31 mouse cellular contexts compared by ENCODE assay signal in the genomic region with DNA sequence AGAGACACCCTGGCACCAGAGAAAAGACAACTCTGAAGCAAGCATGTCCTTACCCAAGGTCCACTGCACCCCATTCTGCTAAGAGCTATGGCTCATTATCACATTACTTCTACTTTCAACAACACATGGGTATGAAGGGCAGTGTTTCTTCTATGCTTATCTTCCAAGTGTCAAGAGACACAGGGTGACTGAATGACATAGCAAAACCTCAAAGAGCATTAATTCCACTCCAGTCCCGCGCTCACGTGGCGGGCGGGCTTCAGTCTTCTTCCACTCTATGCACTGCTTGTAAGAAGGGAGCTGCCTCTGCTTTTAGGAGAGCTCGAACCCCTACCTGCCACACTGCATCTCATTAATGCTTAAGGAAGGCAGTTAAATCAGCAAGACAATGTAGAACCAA. TPM values are rescaled to one million over a fixed set of nuclear protein-coding genes. Genes with fewer than 3 reads are reported as not detected.
DNase-seq lines count a peak whose midpoint lies in the region; ATAC-seq and TF ChIP-seq lines count a peak whose summit lies in the region.
"Had no signal": no experiment of that assay in that cellular context is flagged by ENCODE, and none has a peak within 500 bp of the region (broad histone marks: within the 10 kb centered on the region; RNA-seq: fewer than 3 reads in every experiment).

No protein-coding gene starts in this region.

- H3K9ac ChIP-seq in heart, embryonic 11.5 days (ENCODE audit: low read depth, low read length): no peak overlapping the region
- no peak overlapping the region for H3K9ac ChIP-seq in MEL (ENCODE audit: control insufficient read depth, low read depth, low read length, poor library complexity, severe bottlenecking)
- H3K9ac ChIP-seq in liver, embryonic 15.5 days: no peak overlapping the region
- H3K9ac ChIP-seq: embryonic facial prominence, embryonic 15.5 days; hindbrain, embryonic 13.5 days; limb, embryonic 12.5 days; midbrain, embryonic 15.5 days had no signal

- TF ChIP-seq POLR2A in MEL (IDR thresholded peaks at IDR 0.05; ENCODE audit: control insufficient read depth in 1 of 2, insufficient read depth in 1 of 2, low read depth in 1 of 2, low read length in 2 of 2, poor library complexity in 1 of 2): no peak

- peaks cover 4% of the 10 kb centered on the region for H3K4me1 ChIP-seq in heart, embryonic 11.5 days (ENCODE audit: control insufficient read depth, insufficient read depth, low read length)
- H3K4me1 ChIP-seq in MEL (ENCODE audit: control insufficient read depth in 1 of 2, insufficient read depth in 2 of 2, low read length in 2 of 2): peaks cover 0 to 10% of the 10 kb centered on the region in 2 experiments; a peak in 3 of 4 replicates
- H3K4me1 ChIP-seq in liver, embryonic 15.5 days (replicated peaks): peaks cover 47% of the 10 kb centered on the region

- TF ChIP-seq RAD21 in MEL (IDR thresholded peaks at IDR 0.05; ENCODE audit: low read depth, low read length): no peak

- ATAC-seq in heart, embryonic 11.5 days (replicated peaks; ENCODE audit: insufficient number of reproducible peaks, low FRiP score, low TSS enrichment): peak; percentile 77
- peak; percentile 91 for ATAC-seq in erythroid progenitor cell, adult 5-6 weeks (replicated peaks; ENCODE audit: low FRiP score, poor library complexity, severe bottlenecking)
- peak; percentile 84 for ATAC-seq in liver, embryonic 15.5 days (ENCODE audit: insufficient read depth)
- ATAC-seq: CD4-positive, CD25-positive, alpha-beta regulatory T cell, adult 4 months; forebrain, embryonic 16.5 days; midbrain, embryonic 15.5 days had no signal

- no peak for TF ChIP-seq CTCF in MEL (IDR thresholded peaks at IDR 0.05 in 2 of 3, conservative IDR thresholded peaks at IDR 0.05 in 1 of 3; ENCODE audit: control insufficient read depth in 1 of 3, insufficient read depth in 1 of 3, low read depth in 2 of 3, low read length in 3 of 3, poor library complexity in 1 of 3, severe bottlenecking in 1 of 3)

- DNase-seq in heart, adult 8-10 months (ENCODE audit: low spot score): no peak
- DNase-seq in MEL (ENCODE audit: low read depth, low spot score): peak; percentile 34
- no peak for DNase-seq in urinary bladder, postnatal 4 days (ENCODE audit: low spot score in 2 of 2)
- DNase-seq in right cerebral cortex, adult 2 months (ENCODE audit: low spot score in 2 of 2): no peak
- no peak for DNase-seq in gastrocnemius, postnatal 4 days (ENCODE audit: low spot score in 2 of 2)
- DNase-seq: adrenal gland, adult 8-10 months; cerebellum, adult 8-10 months; cerebellum, postnatal 36 days; gastrocnemius, postnatal 10 days; heart, adult 2 months; heart, postnatal 14 days; kidney, adult 11 months; kidney, postnatal 14 days; layer of hippocampus, postnatal 36 days; lung, adult 2 months; lung, postnatal 14 days; right cerebral cortex, postnatal 4 days; thymus, adult 18-20 months; thymus, postnatal 36 days had no signal

- TF ChIP-seq EP300 in MEL (IDR thresholded peaks at IDR 0.05; ENCODE audit: low read depth in 1 of 2, low read length in 2 of 2): no peak

- 60% methylated on average over 6 of the region's 6 CpGs for WGBS in heart, embryonic 11.5 days (ENCODE audit: insufficient replicate concordance)
- WGBS in liver, embryonic 15.5 days (ENCODE audit: insufficient replicate concordance): 30% methylated on average over 6 of the region's 6 CpGs

- H3K36me3 ChIP-seq in heart, embryonic 11.5 days (ENCODE audit: control insufficient read depth, insufficient read depth, low read length): peaks cover 7% of the 10 kb centered on the region; the same call in 1 of the 2 replicates
- H3K36me3 ChIP-seq in MEL (ENCODE audit: control insufficient read depth in 1 of 2, insufficient read depth in 2 of 2, low read length in 2 of 2): peaks cover 14 to 17% of the 10 kb centered on the region in 2 experiments
- H3K36me3 ChIP-seq in liver, embryonic 15.5 days (replicated peaks): peaks cover 60% of the 10 kb centered on the region

- no peak overlapping the region; the same call in 1 of the 2 replicates for H3K4me2 ChIP-seq in heart, embryonic 11.5 days
- H3K4me2 ChIP-seq in liver, embryonic 15.5 days: peak overlapping the region; percentile 38
- H3K4me2 ChIP-seq: embryonic facial prominence, embryonic 15.5 days; hindbrain, embryonic 13.5 days; limb, embryonic 12.5 days; midbrain, embryonic 15.5 days had no signal

- peaks cover 34% of the 10 kb centered on the region for H3K79me2 ChIP-seq in MEL (ENCODE audit: control insufficient read depth, insufficient read depth, low read length, poor library complexity)

- no peak overlapping the region for H3K4me3 ChIP-seq in heart, embryonic 11.5 days (ENCODE audit: low read depth, low read length)
- H3K4me3 ChIP-seq in MEL (ENCODE audit: control insufficient read depth in 1 of 2, insufficient read depth in 1 of 2, low read depth in 2 of 2, low read length in 2 of 2): no peak overlapping the region
- no peak overlapping the region for H3K4me3 ChIP-seq in liver, embryonic 15.5 days (replicated peaks)
- H3K4me3 ChIP-seq: embryonic facial prominence, embryonic 15.5 days; forebrain, embryonic 10.5 days; heart, adult 2 months; hindbrain, embryonic 13.5 days; layer of hippocampus, adult 2 months; limb, embryonic 12.5 days; midbrain, embryonic 15.5 days; myocyte had no signal

- H3K27ac ChIP-seq in heart, embryonic 11.5 days (ENCODE audit: low read depth, low read length): peak overlapping the region; percentile 50; the same call in 1 of the 2 replicates
- H3K27ac ChIP-seq in MEL (ENCODE audit: control insufficient read depth, low read depth, low read length): no peak overlapping the region
- H3K27ac ChIP-seq in liver, embryonic 15.5 days (replicated peaks): peak overlapping the region; percentile 46
- H3K27ac ChIP-seq: embryonic facial prominence, embryonic 15.5 days; forebrain, embryonic 10.5 days; heart, adult 2 months; hindbrain, embryonic 13.5 days; layer of hippocampus, adult 2 months; limb, embryonic 12.5 days; midbrain, embryonic 15.5 days had no signal

- H3K27me3 ChIP-seq in heart, embryonic 11.5 days (ENCODE audit: control insufficient read depth, insufficient read depth, low read length): no peaks in the 10 kb centered on the region
- no peaks in the 10 kb centered on the region for H3K27me3 ChIP-seq in MEL (ENCODE audit: control insufficient read depth in 1 of 2, insufficient read depth in 2 of 2, low read length in 2 of 2)
- no peaks in the 10 kb centered on the region for H3K27me3 ChIP-seq in liver, embryonic 15.5 days
- H3K27me3 ChIP-seq: embryonic facial prominence, embryonic 15.5 days; hindbrain, embryonic 13.5 days; limb, embryonic 12.5 days; midbrain, embryonic 15.5 days had no signal

- H3K9me3 ChIP-seq in heart, embryonic 11.5 days (replicated peaks; ENCODE audit: control insufficient read depth, low read length): no peaks in the 10 kb centered on the region
- H3K9me3 ChIP-seq in MEL (replicated peaks; ENCODE audit: insufficient read depth, low read length): no peaks in the 10 kb centered on the region
- H3K9me3 ChIP-seq in liver, embryonic 15.5 days (replicated peaks): no peaks in the 10 kb centered on the region
- H3K9me3 ChIP-seq: embryonic facial prominence, embryonic 15.5 days; forebrain, embryonic 10.5 days; hindbrain, embryonic 13.5 days; limb, embryonic 12.5 days; midbrain, embryonic 15.5 days had no signal

RNA-seq across cellular contexts. Expression of gene Gmfb, which starts 6.4 kb away (rescaled TPM):
- polyA plus RNA-seq in heart, embryonic 11.5 days (2014; fragmentation: Nextera tagmentation; extraction: Ambion mirVana): 59.1 and 67.4 TPM in 2 replicates
- 10 to 100 TPM; 28.7 to 36.4 (median 33.3) TPM for total RNA-seq in heart, adult 8-10 months (2022)
- total RNA-seq in MEL (2012; rRNA removed): 53.0 and 59.6 TPM in 2 replicates
- polyA plus RNA-seq in MEL (2012; ENCODE audit: insufficient read depth in 1 of 2, insufficient read length in 2 of 2, low read depth in 1 of 2, low replicate concordance in 2 of 2, missing spikeins in 1 of 2): 10 to 100 TPM in 1 of 2 experiments, not detected in 1; 55.6 TPM
- total RNA-seq in erythroid progenitor cell, adult 5-6 weeks (2015; ENCODE audit: low replicate concordance): 19.3 and 24.5 TPM in 2 replicates
- total RNA-seq in erythroid progenitor cell, adult 5-6 weeks (2017; ENCODE audit: low replicate concordance): 19.0 and 31.4 TPM in 2 replicates
- 22.4 and 23.9 TPM in 2 replicates for polyA plus RNA-seq in liver, embryonic 15.5 days (2015; fragmentation: Nextera tagmentation; extraction: Ambion mirVana)
- total RNA-seq in gastrocnemius, postnatal 4 days (2021): 10 to 100 TPM; 45.0 to 49.5 TPM

RNA-seq across cellular contexts. Expression of gene Cgrrf1, which starts 16.3 kb away (rescaled TPM):
- 26.9 and 29.0 TPM in 2 replicates for polyA plus RNA-seq in heart, embryonic 11.5 days (2014; fragmentation: Nextera tagmentation; extraction: Ambion mirVana)
- total RNA-seq in heart, adult 8-10 months (2022): 10 to 100 TPM; 33.5 to 40.4 (median 36.9) TPM
- total RNA-seq in MEL (2012; rRNA removed): 18.3 and 19.3 TPM in 2 replicates
- polyA plus RNA-seq in MEL (2012; ENCODE audit: insufficient read depth in 1 of 2, insufficient read length in 2 of 2, low read depth in 1 of 2, low replicate concordance in 2 of 2, missing spikeins in 1 of 2): 10 to 100 TPM in 1 of 2 experiments, not detected in 1; 26.2 TPM
- 47.4 and 49.4 TPM in 2 replicates for total RNA-seq in erythroid progenitor cell, adult 5-6 weeks (2015; ENCODE audit: low replicate concordance)
- 51.3 and 56.2 TPM in 2 replicates for total RNA-seq in erythroid progenitor cell, adult 5-6 weeks (2017; ENCODE audit: low replicate concordance)
- polyA plus RNA-seq in liver, embryonic 15.5 days (2015; fragmentation: Nextera tagmentation; extraction: Ambion mirVana): 17.7 and 18.7 TPM in 2 replicates
- 10 to 100 TPM; 31.2 to 33.3 TPM for total RNA-seq in gastrocnemius, postnatal 4 days (2021)

RNA-seq across cellular contexts. Expression of gene Cnih1, which starts 27.4 kb away (rescaled TPM):
- 188 and 201 TPM in 2 replicates for polyA plus RNA-seq in heart, embryonic 11.5 days (2014; fragmentation: Nextera tagmentation; extraction: Ambion mirVana)
- 10 to 100 TPM; 45.4 to 56.3 (median 48.6) TPM for total RNA-seq in heart, adult 8-10 months (2022)
- total RNA-seq in MEL (2012; rRNA removed): 49.3 and 50.6 TPM in 2 replicates
- polyA plus RNA-seq in MEL (2012; ENCODE audit: insufficient read depth in 1 of 2, insufficient read length in 2 of 2, low read depth in 1 of 2, low replicate concordance in 2 of 2, missing spikeins in 1 of 2): 100 to 1,000 TPM in 1 of 2 experiments, not detected in 1; 155 TPM
- 64.9 and 83.0 TPM in 2 replicates for total RNA-seq in erythroid progenitor cell, adult 5-6 weeks (2015; ENCODE audit: low replicate concordance)
- 31.4 and 51.3 TPM in 2 replicates for total RNA-seq in erythroid progenitor cell, adult 5-6 weeks (2017; ENCODE audit: low replicate concordance)
- 79.4 and 80.0 TPM in 2 replicates for polyA plus RNA-seq in liver, embryonic 15.5 days (2015; fragmentation: Nextera tagmentation; extraction: Ambion mirVana)
- total RNA-seq in gastrocnemius, postnatal 4 days (2021): 10 to 100 TPM; 74.7 to 75.5 TPM

RNA-seq across cellular contexts. Expression of gene Cdkn3, which starts 55.3 kb away (rescaled TPM):
- 45.4 and 59.4 TPM in 2 replicates for polyA plus RNA-seq in heart, embryonic 11.5 days (2014; fragmentation: Nextera tagmentation; extraction: Ambion mirVana)
- total RNA-seq in heart, adult 8-10 months (2022): under 1 TPM; 0.41 to 0.92 (median 0.70) TPM
- 15.7 and 17.6 TPM in 2 replicates for total RNA-seq in MEL (2012; rRNA removed)
- 10 to 100 TPM in 1 of 2 experiments, not detected in 1; 19.6 TPM for polyA plus RNA-seq in MEL (2012; ENCODE audit: insufficient read depth in 1 of 2, insufficient read length in 2 of 2, low read depth in 1 of 2, low replicate concordance in 2 of 2, missing spikeins in 1 of 2)
- total RNA-seq in erythroid progenitor cell, adult 5-6 weeks (2015; ENCODE audit: low replicate concordance): 166 and 177 TPM in 2 replicates
- 251 and 256 TPM in 2 replicates for total RNA-seq in erythroid progenitor cell, adult 5-6 weeks (2017; ENCODE audit: low replicate concordance)
- polyA plus RNA-seq in liver, embryonic 15.5 days (2015; fragmentation: Nextera tagmentation; extraction: Ambion mirVana): 91.3 and 108 TPM in 2 replicates
- 10 to 100 TPM in 1 of 2 experiments, 1 to 10 TPM in 1; 7.2 to 10.1 TPM for total RNA-seq in gastrocnemius, postnatal 4 days (2021)
- total RNA-seq: layer of hippocampus, postnatal 36 days had no signal
